Mouse (Mus musculus) embryonic facial prominence, embryonic 10.5 days (tissue): Measurements from ENCODE around the gene Nkap. TPM values are rescaled to one million over a fixed set of nuclear protein-coding genes. Genes with fewer than 3 reads are reported as not detected.
"Not testable (repeated sequence)": the region's sequence is repeated elsewhere in the genome, so short reads cannot be mapped to it uniquely, and the experiment has no call there.

Source experiments
- DNase-seq: peaks from one replicate; pipeline ENCODE4 v3.0.0-alpha.2; 2017; ENCODE audit warnings: low spot score
- H3K27ac ChIP-seq: fragments of 300-500 bp; sonication (generic); replicated peaks from 2 replicates; pipeline ENCODE4 v1.5.1; 2016; ENCODE audit warnings: mild to moderate bottlenecking
- H3K27me3 ChIP-seq: fragments of 300-500 bp; sonication (generic); replicated peaks from 2 replicates; pipeline ENCODE4 v1.6.1; 2016; ENCODE audit warnings: low read depth, mild to moderate bottlenecking; ENCODE audit not compliant: poor library complexity, severe bottlenecking
- H3K36me3 ChIP-seq: fragments of 300-500 bp; sonication (generic); replicated peaks from 2 replicates; pipeline ENCODE4 v1.6.1; 2016; ENCODE audit warnings: mild to moderate bottlenecking, moderate library complexity
- H3K4me1 ChIP-seq: fragments of 300-500 bp; sonication (generic); 2 replicates; pipeline ENCODE4 v1.6.1; 2016
- H3K4me3 ChIP-seq: fragments of 300-500 bp; sonication (generic); 2 replicates; pipeline ENCODE4 v1.5.1; 2016; ENCODE audit warnings: mild to moderate bottlenecking, moderate library complexity
- H3K9me3 ChIP-seq: fragments of 300-500 bp; sonication (generic); 2 replicates; pipeline ENCODE4 v1.6.1; 2016; ENCODE audit warnings: mild to moderate bottlenecking
- WGBS: fragments of 180-500 bp; shearing (Covaris S2); methylation state at CpG from one replicate; pipeline ENCODE4 v1.1.7; 2016; 5-methylcytosine and 5-hydroxymethylcytosine counted together
- polyA plus RNA-seq: library from polyadenylated mRNA; unstranded; fragments of >200 nt; fragmentation: Nextera tagmentation; extraction: Ambion mirVana; gene quantifications from 2 replicates; pipeline ENCODE4 v1.2.1, GENCODE M21; 2016

The Nkap gene
- 17.2 and 18.3 TPM in 2 replicates for polyA plus RNA-seq

DNA sequence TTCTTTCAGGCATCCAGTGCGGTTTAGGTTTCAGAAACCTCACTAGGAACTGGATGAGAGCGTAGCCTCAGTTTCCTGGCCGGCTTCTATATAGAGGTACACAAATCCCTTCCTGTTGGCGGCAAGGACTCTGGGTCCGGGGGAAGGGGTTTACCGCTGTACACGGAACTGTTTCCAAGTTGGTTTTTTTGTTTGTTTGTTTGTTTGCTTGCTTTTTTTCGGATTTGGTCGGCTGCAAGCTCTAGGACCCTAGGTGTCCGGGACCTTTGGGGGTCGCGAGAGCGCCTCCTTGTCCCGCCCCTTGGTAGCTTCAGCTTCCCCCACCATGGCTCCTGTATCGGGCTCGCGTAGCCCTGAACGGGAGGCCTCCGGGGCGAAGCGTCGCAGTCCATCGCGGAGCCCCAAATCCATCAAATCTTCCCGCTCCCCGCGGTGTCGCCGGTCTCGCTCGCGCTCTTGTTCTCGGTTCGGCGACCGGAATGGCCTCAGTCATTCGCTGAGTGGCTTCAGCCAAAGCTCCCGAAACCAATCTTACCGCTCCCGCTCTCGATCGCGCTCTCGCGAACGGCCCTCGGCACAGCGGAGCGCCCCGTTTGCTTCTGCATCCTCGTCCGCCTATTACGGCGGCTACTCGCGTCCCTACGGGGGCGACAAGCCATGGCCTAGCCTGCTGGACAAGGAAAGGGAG, at the start of gene Nkap:
TSS of gene Nkap (plus strand) at position 125 of the 688 bp plus-strand sequence.
- no peaks in the 10 kb centered on the region for H3K9me3 ChIP-seq
- H3K36me3 ChIP-seq, result peaks cover 5% of the 10 kb centered on the region; the same call in 1 of the 2 replicates
- 7% methylated on average over 58 of the region's 58 CpGs for WGBS
- H3K4me3 ChIP-seq, result peak within 1 kb of the TSS; percentile 71
- DNase-seq, result peak; percentile 77
- peak within 1 kb of the TSS; percentile 91 for H3K27ac ChIP-seq
- H3K27me3 ChIP-seq, result no peaks in the 10 kb centered on the region
- H3K4me1 ChIP-seq, result peaks cover 9% of the 10 kb centered on the region

DNA sequence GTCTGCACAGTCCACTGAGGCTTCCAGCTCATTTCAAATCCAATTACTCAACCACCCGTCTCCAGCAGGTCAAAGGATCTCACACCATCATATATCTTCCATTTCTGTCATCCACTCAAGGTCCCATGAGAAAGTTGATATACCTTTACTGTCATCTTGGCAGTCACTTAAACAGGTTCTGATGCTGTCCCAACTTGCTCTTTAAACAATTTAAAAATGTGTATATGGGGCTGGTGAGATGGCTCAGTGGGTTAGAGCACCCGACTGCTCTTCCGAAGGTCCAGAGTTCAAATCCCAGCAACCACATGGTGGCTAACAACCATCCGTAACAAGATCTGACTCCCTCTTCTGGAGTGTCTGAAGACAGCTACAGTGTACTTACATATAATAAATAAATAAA, 46.2 kb upstream of the Nkap start:
- not testable (repeated sequence) for H3K4me1 ChIP-seq
- 76% methylated on average over 4 of the region's 4 CpGs for WGBS

DNA sequence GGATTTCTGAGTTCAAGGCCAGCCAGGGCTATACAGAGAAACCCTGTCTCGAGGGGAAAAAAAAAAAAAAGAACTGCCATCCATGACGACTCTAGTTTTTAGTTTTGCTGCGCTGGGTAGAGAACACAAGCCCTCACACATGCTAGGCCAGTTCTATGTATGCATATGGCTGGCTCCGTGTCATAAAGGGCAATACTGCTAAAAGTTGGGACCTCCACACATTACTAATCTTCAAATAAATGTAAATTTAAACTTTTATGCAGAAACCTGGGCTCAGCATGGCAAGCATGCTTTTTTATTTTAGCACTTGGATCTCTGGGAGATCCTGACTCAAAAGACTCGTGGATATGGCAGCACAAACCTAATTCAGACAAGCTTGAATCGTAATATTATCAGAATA, 45.4 kb upstream of the Nkap start:
- Histone ChIP-seq H3K27me3 (no peaks in the 10 kb centered on the region), H3K27ac (no peak overlapping the region), H3K4me3 (no peak overlapping the region), H3K9me3 (no peaks in the 10 kb centered on the region), H3K36me3 (peaks cover 33% of the 10 kb centered on the region), H3K4me1 (peaks cover 6% of the 10 kb centered on the region; the same call in 1 of the 2 replicates)
- no peak for DNase-seq
- WGBS, result 60% methylated on average over 6 of the region's 6 CpGs

More for the DNA sequence above, 46.2 kb upstream of the Nkap start:
- peaks cover 33% of the 10 kb centered on the region for H3K36me3 ChIP-seq
- DNase-seq, H3K4me3 ChIP-seq, H3K9me3 ChIP-seq, H3K27me3 ChIP-seq, H3K27ac ChIP-seq: not testable (repeated sequence)

DNA sequence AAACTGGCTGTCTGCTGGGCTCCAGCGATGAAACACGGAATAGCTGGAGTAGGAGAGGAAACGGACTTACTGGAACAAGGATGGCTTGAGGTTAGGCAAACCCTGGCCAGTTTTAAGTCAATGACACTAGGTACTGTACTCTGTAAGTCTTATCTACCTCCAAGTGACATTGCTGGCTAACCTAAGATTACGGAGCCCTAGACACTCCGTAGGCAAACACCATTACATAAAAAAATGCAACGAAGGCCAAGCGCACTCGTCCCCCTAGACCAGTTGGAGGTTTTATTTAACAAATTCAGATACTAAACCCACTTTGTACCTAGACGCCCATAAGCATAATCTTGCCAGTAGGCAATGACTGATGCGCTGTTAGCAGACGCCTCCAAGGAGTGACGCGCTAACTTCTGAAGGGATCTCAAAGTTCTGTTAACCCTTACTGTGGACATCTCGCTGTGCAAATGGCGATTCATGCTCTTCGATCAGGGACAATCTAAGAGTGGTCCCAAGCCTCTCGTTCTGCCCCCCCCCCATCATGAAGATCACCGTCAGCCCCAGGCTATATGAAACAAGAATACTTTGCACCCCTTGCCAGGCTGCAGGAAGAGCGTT, 42.2 kb upstream of the Nkap start:
- H3K9me3 ChIP-seq, result no peaks in the 10 kb centered on the region
- peaks cover 6% of the 10 kb centered on the region; the same call in 1 of the 2 replicates for H3K4me1 ChIP-seq
- H3K36me3 ChIP-seq, result peaks cover 33% of the 10 kb centered on the region
- H3K27ac ChIP-seq, result peak overlapping the region; percentile 92
- DNase-seq, result no peak
- H3K4me3 ChIP-seq, result peak overlapping the region; percentile 69
- H3K27me3 ChIP-seq, result no peaks in the 10 kb centered on the region
- WGBS, result 21% methylated on average over 19 of the region's 19 CpGs

DNA sequence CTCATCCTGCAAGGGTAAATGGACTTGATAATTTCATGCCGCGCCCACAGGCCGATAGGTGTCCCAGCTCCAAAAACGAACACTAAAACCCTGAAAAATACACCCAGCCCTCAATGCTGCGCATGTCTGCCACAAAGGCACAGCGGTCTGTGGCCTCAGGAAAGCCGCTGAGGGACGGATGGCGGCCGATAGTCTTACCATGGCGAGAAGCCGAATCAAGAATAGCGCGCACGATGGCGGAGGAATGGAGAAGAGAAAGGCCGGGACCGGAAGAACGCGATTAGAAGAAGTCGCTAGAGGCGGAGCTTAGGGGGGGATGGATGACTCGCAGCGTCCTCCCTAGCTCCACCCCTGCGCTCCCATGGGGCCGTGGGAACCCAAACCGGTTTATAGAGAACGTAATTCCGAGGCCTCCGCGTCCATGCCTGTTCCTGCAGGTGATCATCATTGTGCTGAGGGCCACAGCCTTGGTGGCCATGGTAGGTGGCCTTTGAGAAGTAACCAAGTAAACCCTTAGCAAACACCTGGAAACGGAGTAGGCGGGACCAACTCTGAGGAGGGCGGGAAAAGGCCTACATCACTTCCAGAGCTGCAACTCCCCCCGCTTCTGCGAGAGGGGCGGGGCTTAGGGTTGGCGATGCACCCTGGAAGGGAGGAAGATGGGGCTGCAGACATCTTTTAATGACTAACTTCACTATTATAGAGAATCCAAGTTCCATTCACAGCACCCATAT, 41.5 kb upstream of the Nkap start, which contains the start of gene Rpl39:
TSS of gene Rpl39 (minus strand) at position 476 of the 734 bp plus-strand sequence.
- Histone ChIP-seq H3K27me3 (no peaks in the 10 kb centered on the region), H3K4me1 (peaks cover 6% of the 10 kb centered on the region; the same call in 1 of the 2 replicates), H3K9me3 (no peaks in the 10 kb centered on the region), H3K4me3 (peak within 1 kb of the TSS; percentile 69), H3K36me3 (peaks cover 33% of the 10 kb centered on the region), H3K27ac (peak within 1 kb of the TSS; percentile 92)
- 15% methylated on average over 38 of the region's 38 CpGs for WGBS
- DNase-seq, result peak; percentile 87

DNA sequence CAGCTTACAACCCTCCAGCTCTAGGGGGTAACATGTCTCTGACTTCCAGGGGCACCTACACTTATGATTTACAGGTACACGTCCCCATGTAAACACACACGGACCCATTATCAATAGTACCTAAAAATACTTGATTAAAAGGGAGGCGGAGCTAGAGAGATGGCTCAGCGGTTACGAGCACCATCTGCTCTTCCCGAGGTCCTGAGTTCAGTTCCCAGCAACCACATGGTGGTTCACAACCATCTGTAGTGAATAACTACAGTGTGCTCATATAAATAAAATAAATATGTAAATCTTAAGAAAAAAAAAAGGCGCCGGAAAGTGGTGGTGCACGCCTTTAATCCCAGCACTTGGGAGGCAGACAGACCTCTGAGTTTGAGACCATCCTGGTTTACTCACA, 40.9 kb upstream of the Nkap start:
- Histone ChIP-seq H3K27me3 (no peaks in the 10 kb centered on the region), H3K4me1 (peaks cover 6% of the 10 kb centered on the region; the same call in 1 of the 2 replicates), H3K27ac (peak overlapping the region; percentile 92), H3K9me3 (no peaks in the 10 kb centered on the region), H3K4me3 (peak overlapping the region; percentile 69), H3K36me3 (peaks cover 32% of the 10 kb centered on the region)
- no peak for DNase-seq
- 21% methylated on average over 9 of the region's 9 CpGs for WGBS

DNA sequence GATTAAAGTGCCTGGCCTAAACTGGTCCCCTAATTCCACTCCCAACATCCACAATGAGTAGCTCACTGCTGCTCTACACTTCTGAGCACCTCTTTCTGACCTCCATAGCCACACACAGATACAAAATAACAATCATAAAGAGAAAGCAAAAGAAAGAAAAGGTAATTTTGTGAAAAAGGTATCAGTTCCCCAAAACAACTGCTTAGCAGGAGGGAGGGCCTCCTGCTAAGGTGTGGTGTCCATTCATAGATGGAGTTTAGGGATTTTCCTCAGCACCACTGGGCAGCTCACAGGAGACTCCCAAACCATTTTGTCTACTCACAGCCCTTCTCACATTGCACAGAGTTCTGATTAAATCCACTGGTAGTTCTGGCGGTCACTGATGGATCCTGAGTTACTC, 37.8 kb upstream of the Nkap start:
- Histone ChIP-seq H3K4me3 (no peak overlapping the region), H3K4me1 (no peaks in the 10 kb centered on the region), H3K27me3 (no peaks in the 10 kb centered on the region), H3K36me3 (peaks cover 15% of the 10 kb centered on the region), H3K27ac (no peak overlapping the region), H3K9me3 (no peaks in the 10 kb centered on the region)
- DNase-seq, result no peak
- 86% methylated on average over 1 of the region's 1 CpGs for WGBS

DNA sequence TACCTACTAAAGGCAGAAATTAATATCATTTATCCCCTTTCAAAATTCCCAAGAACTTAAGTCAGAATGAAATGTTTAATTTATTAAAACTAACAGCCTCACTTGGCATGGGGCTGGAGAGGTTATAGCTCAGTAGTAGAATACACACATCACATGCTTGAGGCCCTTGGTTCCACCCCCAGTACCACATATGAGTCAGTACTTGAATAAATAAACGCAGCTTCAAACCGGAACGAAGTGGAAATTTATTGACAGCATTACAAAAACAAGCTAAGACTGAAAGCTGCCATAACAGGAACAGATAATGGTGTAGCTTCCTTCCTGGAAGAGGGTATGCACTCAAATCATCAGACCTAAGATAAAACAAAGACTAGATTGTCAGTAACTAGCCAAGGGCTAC, 35.1 kb upstream of the Nkap start:
- no peaks in the 10 kb centered on the region for H3K27me3 ChIP-seq
- no peak overlapping the region for H3K27ac ChIP-seq
- H3K36me3 ChIP-seq, result peaks cover 32% of the 10 kb centered on the region
- H3K4me1 ChIP-seq, result no peaks in the 10 kb centered on the region
- DNase-seq, result no peak
- 81% methylated on average over 3 of the region's 3 CpGs for WGBS
- no peak overlapping the region for H3K4me3 ChIP-seq
- no peaks in the 10 kb centered on the region for H3K9me3 ChIP-seq

DNA sequence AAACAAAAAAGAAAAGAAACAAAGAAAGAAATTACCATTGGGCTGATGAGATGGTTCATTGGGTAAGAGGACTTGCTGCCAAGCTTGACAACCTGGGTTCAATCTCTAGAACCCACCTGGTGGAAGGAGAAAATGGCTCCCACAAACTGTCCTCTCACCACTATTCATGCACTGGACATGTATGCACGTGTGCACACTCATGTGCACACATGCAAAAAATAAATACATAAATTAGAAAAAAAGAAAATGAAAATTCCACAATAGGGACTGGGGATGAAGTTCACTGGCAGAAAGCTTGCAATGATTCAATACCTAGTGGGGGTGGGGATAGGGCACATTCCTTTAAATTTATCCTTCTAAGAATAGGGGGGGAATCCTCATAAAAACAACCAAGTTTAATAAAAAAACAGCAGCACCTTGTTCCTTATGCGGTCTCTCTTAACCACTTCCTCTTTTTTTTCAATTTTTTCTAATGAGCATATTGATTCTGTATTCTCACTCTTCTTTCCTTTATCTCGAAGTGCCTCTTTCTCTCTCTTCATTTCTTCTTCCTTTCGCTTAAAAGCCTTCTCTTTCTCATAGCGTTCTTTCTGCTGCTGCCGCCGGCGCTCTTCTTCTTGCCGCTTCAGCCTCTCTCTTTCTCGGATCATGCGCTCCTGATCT, 31.4 kb upstream of the Nkap start:
- no peak overlapping the region for H3K4me3 ChIP-seq
- H3K9me3 ChIP-seq, result no peaks in the 10 kb centered on the region
- H3K36me3 ChIP-seq, result peaks cover 62% of the 10 kb centered on the region
- WGBS, result 92% methylated on average over 11 of the region's 11 CpGs
- H3K27me3 ChIP-seq, result no peaks in the 10 kb centered on the region
- H3K4me1 ChIP-seq, result no peaks in the 10 kb centered on the region
- no peak for DNase-seq
- no peak overlapping the region for H3K27ac ChIP-seq

DNA sequence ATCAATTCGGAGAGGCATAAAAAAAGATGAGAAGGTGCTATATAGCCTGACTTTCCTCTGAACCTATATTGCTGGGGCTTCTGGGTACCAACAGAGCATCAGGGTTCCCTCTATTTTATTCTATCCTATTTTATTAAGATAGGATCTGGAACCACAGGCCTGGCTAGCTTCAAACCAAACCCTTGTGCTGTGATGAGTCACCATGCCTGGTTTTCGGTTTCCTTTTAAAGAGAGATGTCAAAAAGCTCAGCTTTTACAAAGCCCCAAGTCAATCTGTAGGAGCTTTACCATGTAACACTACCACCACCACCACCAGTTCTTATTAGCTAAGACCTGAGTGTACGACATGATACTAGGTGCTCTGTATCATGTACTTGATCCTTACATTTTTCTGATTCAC, 27.9 kb upstream of the Nkap start:
- Histone ChIP-seq H3K27ac (no peak overlapping the region), H3K4me1 (no peaks in the 10 kb centered on the region), H3K36me3 (peaks cover 70% of the 10 kb centered on the region), H3K4me3 (no peak overlapping the region), H3K9me3 (no peaks in the 10 kb centered on the region), H3K27me3 (no peaks in the 10 kb centered on the region)
- WGBS, result 86% methylated on average over 3 of the region's 3 CpGs
- no peak for DNase-seq

DNA sequence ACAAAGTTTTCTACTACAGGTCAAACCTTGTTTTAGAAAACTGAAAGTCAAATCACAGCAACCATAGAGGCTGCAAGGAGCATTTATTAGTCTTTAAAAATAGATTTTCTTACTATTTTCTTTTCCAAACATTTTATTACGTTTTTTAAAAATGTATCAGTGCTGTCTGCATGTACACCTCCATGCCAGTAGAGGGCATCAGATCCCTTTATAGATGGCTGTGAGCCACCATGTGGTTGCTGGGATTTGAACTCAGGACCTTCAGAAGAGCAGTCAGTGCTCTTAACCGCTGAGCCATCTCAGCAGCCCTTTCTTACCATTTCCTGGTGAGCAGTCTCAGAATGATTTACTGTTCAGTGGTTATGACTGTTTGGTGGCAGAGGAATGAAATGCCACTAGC, 22.8 kb upstream of the Nkap start:
- Histone ChIP-seq H3K36me3 (peaks cover 52% of the 10 kb centered on the region), H3K4me1 (no peaks in the 10 kb centered on the region), H3K27ac (no peak overlapping the region), H3K4me3 (no peak overlapping the region), H3K9me3 (no peaks in the 10 kb centered on the region), H3K27me3 (no peaks in the 10 kb centered on the region)
- no peak for DNase-seq
- WGBS, result 89% methylated on average over 2 of the region's 2 CpGs

DNA sequence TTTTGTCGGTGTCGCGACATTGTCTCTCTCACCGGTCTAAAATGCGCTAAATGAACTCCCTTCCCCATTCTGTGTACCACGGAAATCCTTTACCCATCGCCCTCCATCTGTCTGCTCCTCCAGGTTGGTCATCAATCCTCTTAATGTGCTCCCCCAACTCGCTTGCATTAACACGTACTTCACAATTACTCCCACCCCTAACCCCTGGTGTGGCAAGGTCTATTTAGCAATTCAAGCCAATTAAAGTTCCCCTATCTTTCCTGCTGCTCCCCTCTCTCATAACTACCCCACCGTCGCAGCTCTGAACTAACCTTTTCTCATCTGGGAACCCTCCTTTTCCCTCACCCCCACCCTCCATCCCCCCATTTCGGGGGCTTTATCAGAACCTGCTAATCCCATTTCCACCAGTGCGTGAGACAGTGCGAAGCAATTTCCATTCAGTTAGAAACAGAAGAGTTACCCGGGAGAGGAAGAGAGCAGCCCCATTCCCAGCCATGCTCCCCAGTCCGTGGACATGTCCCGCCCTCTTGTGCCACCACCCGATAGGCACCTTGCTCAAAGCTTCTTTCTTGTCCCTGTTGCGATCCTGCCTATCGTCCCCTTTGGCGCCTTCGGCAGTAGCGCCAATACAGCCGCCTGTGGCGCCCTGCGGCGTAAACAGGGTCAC, 16.9 kb upstream of the Nkap start:
- Histone ChIP-seq H3K9me3 (no peaks in the 10 kb centered on the region), H3K4me3 (peak overlapping the region; percentile 65), H3K27ac (peak overlapping the region; percentile 83), H3K36me3 (peaks cover 12% of the 10 kb centered on the region), H3K27me3 (no peaks in the 10 kb centered on the region), H3K4me1 (no peaks in the 10 kb centered on the region)
- DNase-seq, result no peak
- WGBS, result 16% methylated on average over 27 of the region's 27 CpGs
